Mouse (Mus musculus): ENCODE measurements at regions not wholly inside any gene's neighbourhood (a gene's known extent, or its start where the extent isn't known, plus 50 kb on each side); places are given as distances from the start of the nearest gene placed in this dataset.

DNA sequence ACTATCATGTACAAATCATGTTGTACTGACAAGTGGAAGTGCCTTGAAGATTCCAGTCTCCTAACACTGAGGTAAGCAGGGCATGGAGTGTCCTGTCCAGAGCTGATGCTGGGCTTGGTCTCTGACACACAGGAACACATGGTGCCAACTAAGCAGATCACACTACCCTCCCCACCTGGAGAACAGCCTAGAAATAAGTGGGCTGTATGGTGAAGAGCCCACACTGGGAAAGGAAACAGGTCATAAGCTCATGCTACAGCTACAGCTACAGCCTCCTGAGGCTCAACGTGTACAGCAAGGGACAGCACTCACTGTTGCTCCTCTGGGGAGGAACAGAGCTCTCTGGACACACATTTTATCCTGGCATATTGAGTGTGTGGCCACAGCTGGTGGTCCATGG lies 89.8 kb upstream of the Atp1a1 start:
- DNase-seq, result no peak
- no peak for TF ChIP-seq CTCF (IDR thresholded peaks at IDR 0.05; ENCODE audit: low read depth)
- Histone ChIP-seq H3K27me3 (ENCODE audit: insufficient read depth, low read length) (no peaks in the 10 kb centered on the region), H3K9ac (no peak overlapping the region), H3K36me3 (ENCODE audit: insufficient read depth) (no peaks in the 10 kb centered on the region), H3K9me3 (ENCODE audit: low read depth, low read length) (no peaks in the 10 kb centered on the region), H3K4me2 (no peak overlapping the region), H3K27ac (ENCODE audit: low read depth) (no peak overlapping the region), H3K4me3 (ENCODE audit: low read depth, low read length) (no peak overlapping the region), H3K4me1 (ENCODE audit: insufficient read depth) (no peaks in the 10 kb centered on the region)
- no peak for ATAC-seq (ENCODE audit: insufficient read depth)
- 44% methylated on average over 1 of the region's 1 CpGs for whole genome bisulfite sequencing

GRCm38 (mm10) chr3:101691937-101692604 lies 87.6 kb upstream of the Atp1a1 start:
- H3K27me3 ChIP-seq (ENCODE audit: insufficient read depth, low read length), result no peaks in the 10 kb centered on the region
- DNase-seq, result no peak
- no peaks in the 10 kb centered on the region for H3K9me3 ChIP-seq (ENCODE audit: low read depth, low read length)
- WGBS, result 68% methylated on average over 8 of the region's 8 CpGs
- no peaks in the 10 kb centered on the region for H3K4me1 ChIP-seq (ENCODE audit: insufficient read depth)
- H3K9ac ChIP-seq, result no peak overlapping the region
- no peak overlapping the region for H3K4me3 ChIP-seq (ENCODE audit: low read depth, low read length)
- H3K4me2 ChIP-seq, result no peak overlapping the region
- no peak for ATAC-seq (ENCODE audit: insufficient read depth)
- no peak for TF ChIP-seq CTCF (IDR thresholded peaks at IDR 0.05; ENCODE audit: low read depth)
- no peaks in the 10 kb centered on the region for H3K36me3 ChIP-seq (ENCODE audit: insufficient read depth)
- no peak overlapping the region for H3K27ac ChIP-seq (ENCODE audit: low read depth)

DNA sequence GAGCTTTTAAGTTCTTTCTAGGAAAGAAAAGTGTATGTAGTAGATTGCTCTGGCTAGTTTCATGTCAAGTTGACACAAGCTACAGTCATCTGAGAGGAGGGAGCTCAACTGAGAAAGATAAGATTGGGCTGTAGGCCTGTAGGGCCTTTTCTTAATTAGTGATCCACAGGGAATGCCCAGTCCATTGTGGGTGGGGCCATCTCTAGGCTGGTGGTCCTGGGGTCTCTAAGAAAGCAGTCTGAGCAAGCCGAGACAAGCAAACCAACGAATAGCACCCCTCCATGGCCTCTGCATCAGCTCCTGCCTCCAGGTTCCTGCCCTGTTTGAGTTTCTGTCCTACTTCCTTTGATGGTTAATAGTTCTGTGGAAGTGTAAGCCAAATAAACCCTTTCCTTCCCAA lies 86.3 kb upstream of the Atp1a1 start:
- Histone ChIP-seq H3K27me3 (ENCODE audit: insufficient read depth, low read length) (no peaks in the 10 kb centered on the region), H3K36me3 (ENCODE audit: insufficient read depth) (no peaks in the 10 kb centered on the region), H3K9me3 (ENCODE audit: low read depth, low read length) (no peaks in the 10 kb centered on the region), H3K27ac (ENCODE audit: low read depth) (no peak overlapping the region), H3K4me3 (ENCODE audit: low read depth, low read length) (no peak overlapping the region), H3K4me1 (ENCODE audit: insufficient read depth) (no peaks in the 10 kb centered on the region), H3K9ac (no peak overlapping the region), H3K4me2 (no peak overlapping the region)
- ATAC-seq (ENCODE audit: insufficient read depth), result no peak
- 37% methylated on average over 2 of the region's 2 CpGs for WGBS
- no peak for DNase-seq
- no peak for TF ChIP-seq CTCF (IDR thresholded peaks at IDR 0.05; ENCODE audit: low read depth)

- WGBS, result 82% methylated on average over 6 of the region's 6 CpGs
- H3K27me3 ChIP-seq (ENCODE audit: insufficient read depth, low read length), result no peaks in the 10 kb centered on the region
Observed at GRCm38 (mm10) chr3:101690222-101690621, 85.7 kb upstream of the Atp1a1 start.

DNA sequence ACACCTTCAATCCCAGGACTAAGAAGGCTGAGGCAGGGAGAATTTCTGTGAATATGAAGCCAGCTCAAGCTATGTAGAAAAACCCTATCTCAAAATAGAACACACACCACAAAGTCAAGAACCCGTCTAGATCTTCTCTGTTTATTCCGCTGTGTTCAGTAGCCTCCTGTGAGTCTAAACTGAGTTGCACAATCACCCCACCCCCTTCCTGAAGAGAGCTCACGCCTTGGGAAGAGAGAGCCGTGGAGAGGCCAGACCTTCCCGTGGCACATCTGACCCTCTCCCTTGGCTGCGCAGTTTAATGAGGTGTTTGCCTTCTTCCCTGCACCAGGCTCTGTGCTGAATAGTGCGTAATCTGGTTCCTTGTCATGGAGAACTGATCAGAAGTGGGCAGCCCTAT lies 80.7 kb upstream of the Atp1a1 start:
- ATAC-seq (ENCODE audit: insufficient read depth) (no peak), DNase-seq (peak; percentile 48)
- Histone ChIP-seq H3K4me3 (ENCODE audit: low read depth, low read length) (no peak overlapping the region), H3K27ac (ENCODE audit: low read depth) (no peak overlapping the region), H3K36me3 (ENCODE audit: insufficient read depth) (no peaks in the 10 kb centered on the region), H3K27me3 (ENCODE audit: insufficient read depth, low read length) (no peaks in the 10 kb centered on the region), H3K9ac (no peak overlapping the region), H3K4me2 (no peak overlapping the region), H3K9me3 (ENCODE audit: low read depth, low read length) (no peaks in the 10 kb centered on the region), H3K4me1 (ENCODE audit: insufficient read depth) (0 out of 2 replicates have a peak, but pooled peaks cover 4% of the 10 kb centered on the region)
- TF ChIP-seq CTCF (IDR thresholded peaks at IDR 0.05; ENCODE audit: low read depth), result no peak
- WGBS, result 33% methylated on average over 7 of the region's 7 CpGs

More at GRCm38 (mm10) chr3:101690222-101690621, 85.7 kb upstream of the Atp1a1 start:
- H3K9me3 ChIP-seq (ENCODE audit: low read depth, low read length), result no peaks in the 10 kb centered on the region
- H3K9ac ChIP-seq, result no peak overlapping the region
- H3K4me1 ChIP-seq (ENCODE audit: insufficient read depth), result 0 out of 2 replicates have a peak, but pooled peaks cover 4% of the 10 kb centered on the region
- no peaks in the 10 kb centered on the region for H3K36me3 ChIP-seq (ENCODE audit: insufficient read depth)
- H3K27ac ChIP-seq (ENCODE audit: low read depth), result no peak overlapping the region
- ATAC-seq (ENCODE audit: insufficient read depth), result no peak
- TF ChIP-seq CTCF (IDR thresholded peaks at IDR 0.05; ENCODE audit: low read depth), result no peak
- H3K4me3 ChIP-seq (ENCODE audit: low read depth, low read length), result no peak overlapping the region
- H3K4me2 ChIP-seq, result no peak overlapping the region
- no peak for DNase-seq

- no peak for DNase-seq
Observed at GRCm38 (mm10) chr3:101672943-101673342, 68.5 kb upstream of the Atp1a1 start.

DNA sequence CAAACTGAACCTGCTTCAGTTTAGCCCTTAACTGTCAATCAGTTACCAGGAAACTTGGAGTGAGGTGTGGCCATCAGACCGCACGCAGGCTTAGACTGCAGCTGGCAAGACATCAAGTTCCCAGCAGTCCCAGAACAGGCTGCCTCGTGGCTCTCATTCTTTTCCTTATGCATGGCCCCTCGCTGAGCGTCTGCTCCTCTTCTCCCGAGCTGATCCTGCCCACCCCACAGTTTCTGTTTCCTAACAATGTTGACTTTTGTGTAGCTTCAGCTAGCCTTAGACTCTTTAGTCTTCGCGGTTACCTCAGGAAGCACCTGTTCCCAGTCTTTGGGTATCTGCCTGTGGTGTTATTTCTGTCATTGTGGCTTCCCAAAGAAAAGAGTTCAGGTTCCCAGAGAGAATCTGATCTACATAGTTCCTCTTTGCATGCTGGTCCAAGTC lies 66.1 kb upstream of the Atp1a1 start:
- DNase-seq (peak; percentile 59), ATAC-seq (ENCODE audit: insufficient read depth) (no peak)
- no peaks in the 10 kb centered on the region for H3K36me3 ChIP-seq (ENCODE audit: insufficient read depth)
- H3K4me2 ChIP-seq, result no peak overlapping the region
- H3K9me3 ChIP-seq (ENCODE audit: low read depth, low read length), result no peaks in the 10 kb centered on the region
- H3K4me1 ChIP-seq (ENCODE audit: insufficient read depth), result peaks cover 3% of the 10 kb centered on the region; the same call in 1 of the 2 replicates
- H3K27ac ChIP-seq (ENCODE audit: low read depth), result no peak overlapping the region
- no peak overlapping the region for H3K4me3 ChIP-seq (ENCODE audit: low read depth, low read length)
- H3K9ac ChIP-seq, result no peak overlapping the region
- 43% methylated on average over 8 of the region's 8 CpGs for WGBS
- no peaks in the 10 kb centered on the region for H3K27me3 ChIP-seq (ENCODE audit: insufficient read depth, low read length)
- TF ChIP-seq CTCF (IDR thresholded peaks at IDR 0.05; ENCODE audit: low read depth), result no peak

More at GRCm38 (mm10) chr3:101672943-101673342, 68.5 kb upstream of the Atp1a1 start:
- H3K9me3 ChIP-seq (ENCODE audit: low read depth, low read length), result no peaks in the 10 kb centered on the region
- no peak overlapping the region for H3K9ac ChIP-seq
- H3K27ac ChIP-seq (ENCODE audit: low read depth), result no peak overlapping the region
- no peak overlapping the region for H3K4me3 ChIP-seq (ENCODE audit: low read depth, low read length)
- H3K4me2 ChIP-seq, result no peak overlapping the region
- peaks cover 3% of the 10 kb centered on the region; the same call in 1 of the 2 replicates for H3K4me1 ChIP-seq (ENCODE audit: insufficient read depth)
- no peak for ATAC-seq (ENCODE audit: insufficient read depth)
- no peaks in the 10 kb centered on the region for H3K27me3 ChIP-seq (ENCODE audit: insufficient read depth, low read length)
- WGBS, result 69% methylated on average over 4 of the region's 4 CpGs
- no peaks in the 10 kb centered on the region for H3K36me3 ChIP-seq (ENCODE audit: insufficient read depth)
- TF ChIP-seq CTCF (IDR thresholded peaks at IDR 0.05; ENCODE audit: low read depth), result no peak
